In genomic region chr10:80321670-80322581, GRCm38 (mm10) we compare ENCODE assay signal across 8 mouse cellular contexts. TPM values are rescaled to one million over a fixed set of nuclear protein-coding genes. Genes with fewer than 3 reads are reported as not detected.
DNase-seq lines count a peak whose midpoint lies in the region; ATAC-seq and TF ChIP-seq lines count a peak whose summit lies in the region.

No protein-coding gene starts in this region.

- H3K9me3 ChIP-seq in forebrain, embryonic 10.5 days, result no peaks in the 10 kb centered on the region
- no peaks in the 10 kb centered on the region for H3K9me3 ChIP-seq in forebrain, embryonic 15.5 days
- no peaks in the 10 kb centered on the region for H3K9me3 ChIP-seq in lung, embryonic 15.5 days
- no peaks in the 10 kb centered on the region for H3K9me3 ChIP-seq in limb, embryonic 11.5 days (ENCODE audit: control insufficient read depth, low read length)
- no peaks in the 10 kb centered on the region for H3K9me3 ChIP-seq in neural tube, embryonic 14.5 days (ENCODE audit: control insufficient read depth, low read length)

- DNase-seq in forebrain, embryonic 10.5 days (ENCODE audit: extremely low spot score, low spot score), result no peak
- DNase-seq in lung, adult 2 months, result no peak
- DNase-seq in limb, embryonic 11.5 days (ENCODE audit: low spot score), result no peak
- no peak for DNase-seq in frontal cortex, adult 2 months (ENCODE audit: extremely low spot score in 1 of 2, low spot score in 1 of 2)
- DNase-seq in left cerebral cortex, postnatal 14 days (ENCODE audit: low spot score in 2 of 2), result no peak

- H3K27me3 ChIP-seq in forebrain, embryonic 10.5 days (ENCODE audit: poor library complexity, severe bottlenecking), result peaks cover 53% of the 10 kb centered on the region
- H3K27me3 ChIP-seq in forebrain, embryonic 15.5 days, result no peaks in the 10 kb centered on the region
- peaks cover 8% of the 10 kb centered on the region; the same call in 1 of the 2 replicates for H3K27me3 ChIP-seq in lung, embryonic 15.5 days
- H3K27me3 ChIP-seq in limb, embryonic 11.5 days (ENCODE audit: control insufficient read depth, insufficient read depth, low read length), result peaks cover 3% of the 10 kb centered on the region
- no peaks in the 10 kb centered on the region; the same call in 1 of the 2 replicates for H3K27me3 ChIP-seq in neural tube, embryonic 14.5 days (ENCODE audit: control insufficient read depth, insufficient read depth, low read length)

- peak overlapping the region; percentile 76 for H3K4me3 ChIP-seq in forebrain, embryonic 10.5 days
- H3K4me3 ChIP-seq in forebrain, embryonic 15.5 days, result no peak overlapping the region
- H3K4me3 ChIP-seq in lung, embryonic 15.5 days, result peak overlapping the region; percentile 59; the same call in 1 of the 2 replicates
- no peak overlapping the region for H3K4me3 ChIP-seq in lung, adult 2 months (replicated peaks; ENCODE audit: extremely low read depth, low read depth, low read length)
- H3K4me3 ChIP-seq in limb, embryonic 11.5 days (ENCODE audit: low read depth, low read length), result peak overlapping the region; percentile 51; the same call in 1 of the 2 replicates
- no peak overlapping the region; the same call in 1 of the 2 replicates for H3K4me3 ChIP-seq in neural tube, embryonic 14.5 days (ENCODE audit: low read depth, low read length)

- intact Hi-C loops in left cerebral cortex, postnatal 14 days (cut with DNase I), result no loop called here

- no peak overlapping the region for H3K9ac ChIP-seq in forebrain, embryonic 15.5 days (replicated peaks)
- H3K9ac ChIP-seq in lung, embryonic 15.5 days, result peak overlapping the region; percentile 58; the same call in 1 of the 2 replicates
- no peak overlapping the region for H3K9ac ChIP-seq in limb, embryonic 11.5 days (ENCODE audit: low read length)
- no peak overlapping the region for H3K9ac ChIP-seq in neural tube, embryonic 14.5 days (replicated peaks; ENCODE audit: low read depth, low read length)

- peaks cover 71% of the 10 kb centered on the region for H3K4me1 ChIP-seq in forebrain, embryonic 10.5 days
- peaks cover 47% of the 10 kb centered on the region for H3K4me1 ChIP-seq in forebrain, embryonic 15.5 days
- peaks cover 24% of the 10 kb centered on the region for H3K4me1 ChIP-seq in lung, embryonic 15.5 days
- H3K4me1 ChIP-seq in lung, adult 2 months (ENCODE audit: control insufficient read depth, insufficient read depth, low read length), result peaks cover 10% of the 10 kb centered on the region
- H3K4me1 ChIP-seq in limb, embryonic 11.5 days (ENCODE audit: control insufficient read depth, insufficient read depth, low read length), result peaks cover 13% of the 10 kb centered on the region
- H3K4me1 ChIP-seq in neural tube, embryonic 14.5 days (ENCODE audit: control insufficient read depth, insufficient read depth, low read length), result peaks cover 15% of the 10 kb centered on the region

- no peak overlapping the region for H3K4me2 ChIP-seq in forebrain, embryonic 15.5 days (replicated peaks)
- H3K4me2 ChIP-seq in lung, embryonic 15.5 days, result peak overlapping the region; percentile 98
- peak overlapping the region; percentile 89 for H3K4me2 ChIP-seq in limb, embryonic 11.5 days (ENCODE audit: low read depth, severe bottlenecking)
- peak overlapping the region; percentile 83; the same call in 1 of the 2 replicates for H3K4me2 ChIP-seq in neural tube, embryonic 14.5 days (ENCODE audit: low read depth, low read length)

- H3K36me3 ChIP-seq in forebrain, embryonic 10.5 days (replicated peaks), result peaks cover 29% of the 10 kb centered on the region
- H3K36me3 ChIP-seq in forebrain, embryonic 15.5 days, result peaks cover 17% of the 10 kb centered on the region
- H3K36me3 ChIP-seq in lung, embryonic 15.5 days, result 0 out of 2 replicates have a peak, but pooled peaks cover 6% of the 10 kb centered on the region
- peaks cover 3% of the 10 kb centered on the region; the same call in 1 of the 2 replicates for H3K36me3 ChIP-seq in limb, embryonic 11.5 days (ENCODE audit: control insufficient read depth, insufficient read depth, low read length)
- peaks cover 14% of the 10 kb centered on the region for H3K36me3 ChIP-seq in neural tube, embryonic 14.5 days (ENCODE audit: control insufficient read depth, insufficient read depth, low read length)

- H3K27ac ChIP-seq in forebrain, embryonic 10.5 days, result peak overlapping the region; percentile 12
- H3K27ac ChIP-seq in forebrain, embryonic 15.5 days (replicated peaks), result no peak overlapping the region
- H3K27ac ChIP-seq in lung, embryonic 15.5 days, result no peak overlapping the region
- no peak overlapping the region for H3K27ac ChIP-seq in limb, embryonic 11.5 days (replicated peaks; ENCODE audit: low read depth, low read length)
- no peak overlapping the region for H3K27ac ChIP-seq in neural tube, embryonic 14.5 days (ENCODE audit: low read depth, low read length)

- TF ChIP-seq CTCF in lung, adult 2 months (IDR thresholded peaks at IDR 0.05; ENCODE audit: insufficient read depth, low read length), result no peak

- 92% methylated on average over 21 of the region's 21 CpGs for WGBS in forebrain, embryonic 10.5 days
- 92% methylated on average over 21 of the region's 21 CpGs for WGBS in forebrain, embryonic 15.5 days
- WGBS in lung, embryonic 15.5 days, result 88% methylated on average over 21 of the region's 21 CpGs
- 93% methylated on average over 21 of the region's 21 CpGs for WGBS in lung, adult 2 months
- WGBS in limb, embryonic 11.5 days, result 92% methylated on average over 21 of the region's 21 CpGs
- WGBS in neural tube, embryonic 14.5 days, result 90% methylated on average over 21 of the region's 21 CpGs

- TF ChIP-seq POLR2A in lung, adult 2 months (IDR thresholded peaks at IDR 0.05; ENCODE audit: borderline replicate concordance, extremely low read depth, low read depth, low read length), result no peak

- ATAC-seq in forebrain, embryonic 15.5 days (replicated peaks), result no peak
- no peak for ATAC-seq in lung, embryonic 15.5 days (ENCODE audit: borderline replicate concordance, extremely low read depth, low FRiP score, low TSS enrichment)
- ATAC-seq in limb, embryonic 11.5 days (ENCODE audit: insufficient number of reproducible peaks, low FRiP score, low TSS enrichment, low read depth), result no peak
- ATAC-seq in neural tube, embryonic 14.5 days (ENCODE audit: low read depth), result no peak; the same call in 1 of the 2 replicates

RNA-seq across cellular contexts. Expression of gene 2310011J03Rik, which starts 1.6 kb away (rescaled TPM):
- 56.4 and 60.2 TPM in 2 replicates for polyA plus RNA-seq in forebrain, embryonic 10.5 days (2016; fragmentation: Nextera tagmentation; extraction: Ambion mirVana)
- 36.9 and 38.1 TPM in 2 replicates for polyA plus RNA-seq in forebrain, embryonic 15.5 days (2015; fragmentation: Nextera tagmentation; extraction: Ambion mirVana)
- 47.7 and 51.9 TPM in 2 replicates for polyA plus RNA-seq in lung, embryonic 15.5 days (2015; fragmentation: Nextera tagmentation; extraction: Ambion mirVana)
- polyA plus RNA-seq in lung, adult 2 months (2012; rRNA removed), result 58.4 and 62.4 TPM in 2 replicates
- 38.1 and 45.0 TPM in 2 replicates for polyA plus RNA-seq in limb, embryonic 11.5 days (2014; fragmentation: Nextera tagmentation; extraction: Ambion mirVana)
- 21.3 and 23.8 TPM in 2 replicates for polyA plus RNA-seq in neural tube, embryonic 14.5 days (2014; fragmentation: Nextera tagmentation; extraction: Ambion mirVana)
- 41.6 and 44.3 TPM in 2 replicates for polyA plus RNA-seq in frontal cortex, adult 2 months (2012; rRNA removed)
- 10 to 100 TPM; 21.2 to 25.5 TPM for total RNA-seq in left cerebral cortex, postnatal 14 days (2021)

RNA-seq across cellular contexts. Expression of gene Pcsk4, which starts 7.4 kb away (rescaled TPM):
- 5.7 and 6.7 TPM in 2 replicates for polyA plus RNA-seq in forebrain, embryonic 10.5 days (2016; fragmentation: Nextera tagmentation; extraction: Ambion mirVana)
- 2.5 and 2.6 TPM in 2 replicates for polyA plus RNA-seq in forebrain, embryonic 15.5 days (2015; fragmentation: Nextera tagmentation; extraction: Ambion mirVana)
- polyA plus RNA-seq in lung, embryonic 15.5 days (2015; fragmentation: Nextera tagmentation; extraction: Ambion mirVana), result 3.4 and 4.0 TPM in 2 replicates
- polyA plus RNA-seq in lung, adult 2 months (2012; rRNA removed), result 9.8 and 10.4 TPM in 2 replicates
- 4.4 and 5.3 TPM in 2 replicates for polyA plus RNA-seq in limb, embryonic 11.5 days (2014; fragmentation: Nextera tagmentation; extraction: Ambion mirVana)
- 4.9 and 5.1 TPM in 2 replicates for polyA plus RNA-seq in neural tube, embryonic 14.5 days (2014; fragmentation: Nextera tagmentation; extraction: Ambion mirVana)
- polyA plus RNA-seq in frontal cortex, adult 2 months (2012; rRNA removed), result 9.4 TPM in 2 replicates
- 1 to 10 TPM; 4.9 to 5.7 TPM for total RNA-seq in left cerebral cortex, postnatal 14 days (2021)

RNA-seq across cellular contexts. Expression of gene Reep6, which starts 7.8 kb away (rescaled TPM):
- polyA plus RNA-seq in forebrain, embryonic 10.5 days (2016; fragmentation: Nextera tagmentation; extraction: Ambion mirVana), result 7.7 and 9.1 TPM in 2 replicates
- 2.6 and 2.9 TPM in 2 replicates for polyA plus RNA-seq in forebrain, embryonic 15.5 days (2015; fragmentation: Nextera tagmentation; extraction: Ambion mirVana)
- polyA plus RNA-seq in lung, embryonic 15.5 days (2015; fragmentation: Nextera tagmentation; extraction: Ambion mirVana), result 13.8 and 14.2 TPM in 2 replicates
- 23.7 and 26.8 TPM in 2 replicates for polyA plus RNA-seq in lung, adult 2 months (2012; rRNA removed)
- polyA plus RNA-seq in limb, embryonic 11.5 days (2014; fragmentation: Nextera tagmentation; extraction: Ambion mirVana), result 5.2 and 7.2 TPM in 2 replicates
- polyA plus RNA-seq in neural tube, embryonic 14.5 days (2014; fragmentation: Nextera tagmentation; extraction: Ambion mirVana), result 3.9 and 5.4 TPM in 2 replicates
- 4.9 and 6.0 TPM in 2 replicates for polyA plus RNA-seq in frontal cortex, adult 2 months (2012; rRNA removed)
- total RNA-seq in left cerebral cortex, postnatal 14 days (2021), result 10 to 100 TPM in 1 of 2 experiments, 1 to 10 TPM in 1; 8.6 to 10.1 TPM

RNA-seq across cellular contexts. Expression of gene Apc2, which starts 26.1 kb away (rescaled TPM):
- polyA plus RNA-seq in forebrain, embryonic 10.5 days (2016; fragmentation: Nextera tagmentation; extraction: Ambion mirVana), result 19.4 and 27.0 TPM in 2 replicates
- 205 and 210 TPM in 2 replicates for polyA plus RNA-seq in forebrain, embryonic 15.5 days (2015; fragmentation: Nextera tagmentation; extraction: Ambion mirVana)
- polyA plus RNA-seq in lung, embryonic 15.5 days (2015; fragmentation: Nextera tagmentation; extraction: Ambion mirVana), result 0.59 and 1.3 TPM in 2 replicates
- polyA plus RNA-seq in lung, adult 2 months (2012; rRNA removed), result 3.8 and 4.1 TPM in 2 replicates
- 4.5 and 5.0 TPM in 2 replicates for polyA plus RNA-seq in limb, embryonic 11.5 days (2014; fragmentation: Nextera tagmentation; extraction: Ambion mirVana)
- 169 and 231 TPM in 2 replicates for polyA plus RNA-seq in neural tube, embryonic 14.5 days (2014; fragmentation: Nextera tagmentation; extraction: Ambion mirVana)
- polyA plus RNA-seq in frontal cortex, adult 2 months (2012; rRNA removed), result 46.2 and 52.2 TPM in 2 replicates
- 100 to 1,000 TPM; 131 to 139 TPM for total RNA-seq in left cerebral cortex, postnatal 14 days (2021)

RNA-seq across cellular contexts. Expression of gene Adamtsl5, which starts 26.3 kb away (rescaled TPM):
- polyA plus RNA-seq in forebrain, embryonic 10.5 days (2016; fragmentation: Nextera tagmentation; extraction: Ambion mirVana), result 0.27 and 0.54 TPM in 2 replicates
- polyA plus RNA-seq in forebrain, embryonic 15.5 days (2015; fragmentation: Nextera tagmentation; extraction: Ambion mirVana), result 0.32 and 0.61 TPM in 2 replicates
- 2.5 and 3.4 TPM in 2 replicates for polyA plus RNA-seq in lung, embryonic 15.5 days (2015; fragmentation: Nextera tagmentation; extraction: Ambion mirVana)
- polyA plus RNA-seq in lung, adult 2 months (2012; rRNA removed), result 87.6 and 89.2 TPM in 2 replicates
- polyA plus RNA-seq in limb, embryonic 11.5 days (2014; fragmentation: Nextera tagmentation; extraction: Ambion mirVana), result 0.28 and 0.41 TPM in 2 replicates
- 0.09 and 2.5 TPM in 2 replicates for polyA plus RNA-seq in neural tube, embryonic 14.5 days (2014; fragmentation: Nextera tagmentation; extraction: Ambion mirVana)
- polyA plus RNA-seq in frontal cortex, adult 2 months (2012; rRNA removed), result 5.6 and 7.3 TPM in 2 replicates
- total RNA-seq in left cerebral cortex, postnatal 14 days (2021), result 1 to 10 TPM; 2.0 to 4.2 TPM

Comparison
In these comparisons a context has a peak if more than half of its experiments do, and no peak if none do; other contexts are left out.
1. H3K4me3 ChIP-seq: peak in forebrain, embryonic 10.5 days (single experiment), lung, embryonic 15.5 days (single experiment) and limb, embryonic 11.5 days (single experiment); none in forebrain, embryonic 15.5 days (single experiment), lung, adult 2 months (single experiment) and neural tube, embryonic 14.5 days (single experiment).